Mouse (Mus musculus): ENCODE measurements around the gene Hist3h2a. TPM values are rescaled to one million over a fixed set of nuclear protein-coding genes. Genes with fewer than 3 reads are reported as not detected.

Hist3h2a gene
- polyA plus RNA-seq, 1 experiment from 2014 or later = 149 TPM

GRCm38 (mm10) chr11:59002327-59003079 lies 48.0 kb downstream of the Hist3h2a start:
- no peaks in the 10 kb centered on the region for H3K27me3 ChIP-seq
- H3K27ac ChIP-seq = no peak overlapping the region
- H3K4me3 ChIP-seq (replicated peaks) = no peak overlapping the region
- no peak for ATAC-seq
- H3K9me3 ChIP-seq = no peaks in the 10 kb centered on the region
- H3K4me1 ChIP-seq (replicated peaks) = no peaks in the 10 kb centered on the region
- H3K4me2 ChIP-seq (replicated peaks) = no peak overlapping the region
- 80% methylated on average over 7 of the region's 7 CpGs for WGBS
- no peak overlapping the region for H3K9ac ChIP-seq (replicated peaks)
- no peaks in the 10 kb centered on the region for H3K36me3 ChIP-seq

Small RNA genes lying within 50 kb of the gene (microRNA-seq; reads per million reads assigned to microRNA genes)
- gene Gm44313 = not detected

Other genes starting within 250 kb of the Hist3h2a start
- gene Olfr318, start 230.7 kb upstream of the Hist3h2a start, polyA plus RNA-seq (2015; fragmentation: Nextera tagmentation; extraction: Ambion mirVana) = not detected in 2 replicates
- gene Olfr317, start 215.5 kb upstream of the Hist3h2a start, polyA plus RNA-seq (2015; fragmentation: Nextera tagmentation; extraction: Ambion mirVana) = 0.12 and 0.23 TPM in 2 replicates
- gene Olfr316, start 202.0 kb upstream of the Hist3h2a start, polyA plus RNA-seq (2015; fragmentation: Nextera tagmentation; extraction: Ambion mirVana) = not detected in 2 replicates
- gene Olfr315, start 181.5 kb upstream of the Hist3h2a start, polyA plus RNA-seq (2015; fragmentation: Nextera tagmentation; extraction: Ambion mirVana) = not detected in 2 replicates
- gene Olfr314, start 171.7 kb upstream of the Hist3h2a start, polyA plus RNA-seq (2015; fragmentation: Nextera tagmentation; extraction: Ambion mirVana) = not detected in 2 replicates
- 2.4 and 7.3 TPM in 2 replicates for gene Fam183b, start 152.7 kb upstream of the Hist3h2a start, polyA plus RNA-seq (2015; fragmentation: Nextera tagmentation; extraction: Ambion mirVana)
- 0.10 TPM in 1 of 2 replicates, not detected in the other for gene Olfr313, start 139.7 kb upstream of the Hist3h2a start, polyA plus RNA-seq (2015; fragmentation: Nextera tagmentation; extraction: Ambion mirVana)
- gene Olfr312, start 125.4 kb upstream of the Hist3h2a start, polyA plus RNA-seq (2015; fragmentation: Nextera tagmentation; extraction: Ambion mirVana) = not detected in 2 replicates
- not detected in 2 replicates for gene Olfr311, start 115.4 kb upstream of the Hist3h2a start, polyA plus RNA-seq (2015; fragmentation: Nextera tagmentation; extraction: Ambion mirVana)
- 18.5 and 21.3 TPM in 2 replicates for gene Gm12258, start 107.5 kb upstream of the Hist3h2a start, polyA plus RNA-seq (2015; fragmentation: Nextera tagmentation; extraction: Ambion mirVana)
- 12.7 and 14.0 TPM in 2 replicates for gene 2810021J22Rik, start 87.5 kb upstream of the Hist3h2a start, polyA plus RNA-seq (2015; fragmentation: Nextera tagmentation; extraction: Ambion mirVana)
- 4.4 and 5.2 TPM in 2 replicates for gene Zfp39, start 50.5 kb upstream of the Hist3h2a start, polyA plus RNA-seq (2015; fragmentation: Nextera tagmentation; extraction: Ambion mirVana)
- gene Btnl10, start 36.8 kb upstream of the Hist3h2a start, polyA plus RNA-seq (2015; fragmentation: Nextera tagmentation; extraction: Ambion mirVana) = not detected in 2 replicates
- gene Rnf187, start 15.8 kb upstream of the Hist3h2a start, polyA plus RNA-seq (2015; fragmentation: Nextera tagmentation; extraction: Ambion mirVana) = 453 and 491 TPM in 2 replicates
- gene Hist3h2ba, start 5.8 kb upstream of the Hist3h2a start, polyA plus RNA-seq (2015; fragmentation: Nextera tagmentation; extraction: Ambion mirVana) = 383 and 402 TPM in 2 replicates
- gene Trim17, start within 50 bp of the Hist3h2a start, polyA plus RNA-seq (2015; fragmentation: Nextera tagmentation; extraction: Ambion mirVana) = 1.1 and 1.3 TPM in 2 replicates
- gene Trim11, start 23.4 kb downstream of the Hist3h2a start, polyA plus RNA-seq (2015; fragmentation: Nextera tagmentation; extraction: Ambion mirVana) = 18.7 and 21.9 TPM in 2 replicates
- gene Obscn, start 181.7 kb downstream of the Hist3h2a start, polyA plus RNA-seq (2015; fragmentation: Nextera tagmentation; extraction: Ambion mirVana) = 0.04 and 0.08 TPM in 2 replicates
- gene Iba57, start 209.1 kb downstream of the Hist3h2a start, polyA plus RNA-seq (2015; fragmentation: Nextera tagmentation; extraction: Ambion mirVana) = 7.2 and 7.6 TPM in 2 replicates
- gene Gjc2, start 228.5 kb downstream of the Hist3h2a start, polyA plus RNA-seq (2015; fragmentation: Nextera tagmentation; extraction: Ambion mirVana) = 0.35 TPM in 1 of 2 replicates, not detected in the other
- gene Guk1, start 237.5 kb downstream of the Hist3h2a start, polyA plus RNA-seq (2015; fragmentation: Nextera tagmentation; extraction: Ambion mirVana) = 155 and 159 TPM in 2 replicates
- gene Mrpl55, start 247.8 kb downstream of the Hist3h2a start, polyA plus RNA-seq (2015; fragmentation: Nextera tagmentation; extraction: Ambion mirVana) = 95.9 and 96.5 TPM in 2 replicates